Mouse (Mus musculus) kidney, adult 2 months (tissue): ENCODE measurements around the gene Stk39. TPM values are rescaled to one million over a fixed set of nuclear protein-coding genes. Genes with fewer than 3 reads are reported as not detected.

Experiments
- DNase-seq: peaks from one replicate; pipeline ENCODE4 v3.0.0; 2021
- H3K27ac ChIP-seq: fragments of 200-500 bp; 2 replicates; pipeline ENCODE4 v1.5.1; 2012; ENCODE audit warnings: low read depth, low read length, control low read depth, inconsistent platforms; ENCODE audit not compliant: insufficient read depth
- H3K27me3 ChIP-seq: fragments of 200-500 bp; replicated peaks from 2 replicates; pipeline ENCODE4 v1.6.1; 2012; ENCODE audit warnings: mild to moderate bottlenecking, moderate library complexity, low read length, inconsistent platforms; ENCODE audit not compliant: control insufficient read depth, insufficient read depth
- H3K36me3 ChIP-seq: fragments of 200-500 bp; 2 replicates; pipeline ENCODE4 v1.6.1; 2012; ENCODE audit warnings: mild to moderate bottlenecking, moderate library complexity, low read length, inconsistent platforms; ENCODE audit not compliant: control insufficient read depth, insufficient read depth
- H3K4me1 ChIP-seq: fragments of 200-500 bp; 2 replicates; pipeline ENCODE4 v1.6.1; 2011; ENCODE audit warnings: low read length; ENCODE audit not compliant: control insufficient read depth, insufficient read depth
- H3K4me3 ChIP-seq: fragments of 200-500 bp; 2 replicates; pipeline ENCODE4 v1.5.1; 2011; ENCODE audit warnings: mild to moderate bottlenecking, low read depth, low read length, control low read depth; ENCODE audit not compliant: insufficient read depth
- CTCF ChIP-seq: fragments of 200-500 bp; conservative IDR thresholded peaks from 2 replicates; pipeline ENCODE4 v1.5.1; 2011; ENCODE audit warnings: low read depth, mild to moderate bottlenecking, control low read depth, low read length, moderate library complexity, mixed read lengths; ENCODE audit not compliant: insufficient read depth, insufficient read length
- POLR2A ChIP-seq: fragments of 200-500 bp; IDR thresholded peaks from one replicate; pipeline ENCODE4 v1.6.1; 2011; ENCODE audit warnings: low read depth, low read length, control low read depth
- WGBS: fragments of 180-500 bp; shearing (Covaris S2); methylation state at CpG from one replicate; pipeline ENCODE4 v1.1.7; 2018; 5-methylcytosine and 5-hydroxymethylcytosine counted together
- polyA plus RNA-seq: library from polyadenylated mRNA; depleted of rRNA; stranded (reverse); fragments of >200 nt; gene quantifications from 2 replicates; pipeline ENCODE4 v1.2.3, GENCODE M21; 2012

The Stk39 gene
- polyA plus RNA-seq, 1 experiment = 14.6 TPM

DNA sequence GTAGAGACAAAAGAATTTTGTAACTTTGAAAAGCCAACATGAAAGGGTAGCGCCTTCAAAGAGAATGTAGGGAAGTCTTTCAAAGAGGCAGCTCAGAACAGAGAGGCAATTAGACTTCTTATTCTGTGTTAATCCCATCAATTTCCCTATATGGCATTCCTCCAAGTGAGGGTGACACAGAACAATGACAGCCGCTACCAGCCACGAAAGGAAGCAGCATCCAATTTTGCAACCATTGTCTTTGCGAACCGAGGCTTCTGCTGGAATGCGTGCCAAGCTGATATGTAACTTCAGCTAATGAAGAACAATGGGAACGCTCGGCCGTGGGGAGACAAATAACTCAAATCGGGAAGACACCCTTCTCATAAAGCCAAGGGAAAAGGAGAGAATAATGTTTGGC, 151.4 kb downstream of the Stk39 start:
- Histone ChIP-seq H3K27me3 (no peaks in the 10 kb centered on the region), H3K4me3 (no peak overlapping the region), H3K36me3 (no peaks in the 10 kb centered on the region), H3K27ac (no peak overlapping the region), H3K4me1 (no peaks in the 10 kb centered on the region)
- WGBS = 69% methylated on average over 10 of the region's 10 CpGs
- DNase-seq = peak; percentile 61
- TF ChIP-seq CTCF (no peak), POLR2A (no peak)

DNA sequence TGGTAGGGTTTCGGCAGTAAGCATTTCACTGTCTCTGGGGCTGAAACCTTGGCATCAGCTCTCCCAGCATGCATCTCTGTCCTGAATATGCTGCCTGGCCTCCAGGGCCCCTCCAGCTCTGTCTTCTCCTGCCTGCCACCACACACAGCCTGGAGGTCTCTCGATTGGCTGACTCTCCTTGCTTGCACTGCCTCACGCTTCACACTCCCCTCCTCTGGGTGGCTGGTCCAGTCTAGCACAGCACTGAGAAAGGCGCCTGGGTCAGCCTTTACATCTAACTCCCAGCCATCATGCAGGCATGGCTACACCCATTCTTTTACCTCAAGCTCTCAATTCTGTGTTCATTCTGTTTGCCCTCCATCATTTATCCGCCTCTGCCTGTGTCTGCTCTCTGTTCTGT, 153.6 kb downstream of the Stk39 start:
- no peak overlapping the region for H3K4me3 ChIP-seq
- H3K27me3 ChIP-seq = no peaks in the 10 kb centered on the region
- H3K27ac ChIP-seq = no peak overlapping the region
- no peaks in the 10 kb centered on the region for H3K36me3 ChIP-seq
- H3K4me1 ChIP-seq = no peaks in the 10 kb centered on the region
- no peak for DNase-seq
- WGBS = 72% methylated on average over 5 of the region's 5 CpGs
- TF ChIP-seq CTCF (no peak), POLR2A (no peak)

GRCm38 (mm10) chr2:68317895-68318294, 154.2 kb downstream of the Stk39 start:
- H3K36me3 ChIP-seq = no peaks in the 10 kb centered on the region
- no peak for TF ChIP-seq POLR2A
- no peak for TF ChIP-seq CTCF
- DNase-seq = no peak
- H3K4me1 ChIP-seq = no peaks in the 10 kb centered on the region
- no peaks in the 10 kb centered on the region for H3K27me3 ChIP-seq
- no peak overlapping the region for H3K4me3 ChIP-seq
- WGBS = 88% methylated on average over 9 of the region's 9 CpGs
- H3K27ac ChIP-seq = no peak overlapping the region

- DNase-seq = peak; percentile 31
These were observed 154.6 kb downstream of the Stk39 start for GRCm38 (mm10) chr2:68317452-68317851.

GRCm38 (mm10) chr2:68315258-68315657, 156.8 kb downstream of the Stk39 start:
- Histone ChIP-seq H3K4me3 (no peak overlapping the region), H3K36me3 (no peaks in the 10 kb centered on the region; the same call in 1 of the 2 replicates), H3K27me3 (no peaks in the 10 kb centered on the region; the same call in 1 of the 2 replicates), H3K27ac (no peak overlapping the region), H3K4me1 (no peaks in the 10 kb centered on the region)
- TF ChIP-seq CTCF = no peak
- TF ChIP-seq POLR2A = no peak
- 82% methylated on average over 11 of the region's 11 CpGs for WGBS
- DNase-seq = no peak

More at GRCm38 (mm10) chr2:68317452-68317851, 154.6 kb downstream of the Stk39 start:
- WGBS = 35% methylated on average over 2 of the region's 2 CpGs
- no peak overlapping the region for H3K4me3 ChIP-seq
- TF ChIP-seq POLR2A (no peak), CTCF (no peak)
- no peaks in the 10 kb centered on the region for H3K36me3 ChIP-seq
- no peaks in the 10 kb centered on the region for H3K4me1 ChIP-seq
- no peaks in the 10 kb centered on the region for H3K27me3 ChIP-seq
- no peak overlapping the region for H3K27ac ChIP-seq

DNA sequence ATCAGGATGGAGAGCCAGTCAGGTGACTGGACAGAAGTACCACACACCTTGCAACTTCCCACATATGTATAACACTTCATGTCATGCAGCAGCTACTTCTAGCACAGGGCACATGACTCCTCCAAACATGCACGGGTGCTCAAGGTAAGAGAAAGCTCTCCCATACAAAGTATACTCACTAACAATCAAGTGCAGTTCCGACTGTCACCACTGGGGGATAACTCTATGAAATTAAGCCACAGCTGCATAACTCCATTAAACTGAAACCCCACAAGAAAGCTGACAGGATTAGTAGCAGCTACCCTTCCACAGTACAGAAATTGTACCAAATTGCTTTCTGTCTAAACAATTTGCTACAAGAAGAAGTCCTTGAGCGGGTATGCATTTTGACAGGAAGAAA, 161.9 kb downstream of the Stk39 start:
- WGBS = 86% methylated on average over 3 of the region's 3 CpGs
- Histone ChIP-seq H3K4me1 (no peaks in the 10 kb centered on the region), H3K4me3 (no peak overlapping the region), H3K36me3 (peaks cover 2% of the 10 kb centered on the region; the same call in 1 of the 2 replicates), H3K27me3 (no peaks in the 10 kb centered on the region; the same call in 1 of the 2 replicates), H3K27ac (no peak overlapping the region)
- TF ChIP-seq POLR2A (no peak), CTCF (no peak)
- DNase-seq = peak; percentile 33

- Histone ChIP-seq H3K4me3 (no peak overlapping the region), H3K27me3 (no peaks in the 10 kb centered on the region; the same call in 1 of the 2 replicates), H3K4me1 (no peaks in the 10 kb centered on the region), H3K36me3 (peaks cover 2% of the 10 kb centered on the region; the same call in 1 of the 2 replicates), H3K27ac (no peak overlapping the region)
- TF ChIP-seq POLR2A (no peak), CTCF (no peak)
- DNase-seq = no peak
- 69% methylated on average over 4 of the region's 4 CpGs for WGBS
These were observed 165.5 kb downstream of the Stk39 start for GRCm38 (mm10) chr2:68306519-68306918.
